Mouse (Mus musculus) embryonic facial prominence, embryonic 13.5 days (tissue): ENCODE results near the gene Tmed9. TPM values are rescaled to one million over a fixed set of nuclear protein-coding genes. Genes with fewer than 3 reads are reported as not detected.
"Not testable (repeated sequence)": the region's sequence is repeated elsewhere in the genome, so short reads cannot be mapped to it uniquely, and the experiment has no call there.

Experiments used
- ATAC-seq: fragments of 200-750 bp; cut with Nextera tagmentation; 2 replicates; pipeline ENCODE4 v1.8.0; 2017; ENCODE audit warnings: low read depth; ENCODE audit not compliant: insufficient number of reproducible peaks, insufficient read depth, low FRiP score, low TSS enrichment
- H3K27ac ChIP-seq: fragments of 300-500 bp; sonication (generic); 2 replicates; pipeline ENCODE4 v1.5.1; 2015; ENCODE audit warnings: moderate library complexity, mild to moderate bottlenecking, inconsistent platforms
- H3K27me3 ChIP-seq: fragments of 300-500 bp; sonication (generic); 2 replicates; pipeline ENCODE4 v1.6.1; 2015; ENCODE audit warnings: mild to moderate bottlenecking, inconsistent platforms
- H3K36me3 ChIP-seq: fragments of 300-500 bp; sonication (generic); 2 replicates; pipeline ENCODE4 v1.6.1; 2015; ENCODE audit warnings: mild to moderate bottlenecking, inconsistent platforms
- H3K4me1 ChIP-seq: fragments of 300-500 bp; sonication (generic); 2 replicates; pipeline ENCODE4 v1.6.1; 2015; ENCODE audit warnings: inconsistent platforms
- H3K4me2 ChIP-seq: fragments of 300-500 bp; sonication (generic); 2 replicates; pipeline ENCODE4 v1.6.1; 2015; ENCODE audit warnings: moderate library complexity, mild to moderate bottlenecking, inconsistent platforms
- H3K4me3 ChIP-seq: fragments of 300-500 bp; sonication (generic); 2 replicates; pipeline ENCODE4 v1.5.1; 2015; ENCODE audit warnings: mild to moderate bottlenecking, inconsistent platforms
- H3K9ac ChIP-seq: fragments of 300-500 bp; sonication (generic); 2 replicates; pipeline ENCODE4 v1.6.1; 2015; ENCODE audit warnings: mild to moderate bottlenecking, inconsistent platforms
- H3K9me3 ChIP-seq: fragments of 300-500 bp; sonication (generic); 2 replicates; pipeline ENCODE4 v1.6.1; 2016; ENCODE audit warnings: inconsistent platforms
- WGBS: fragments of 180-500 bp; shearing (Covaris S2); methylation state at CpG from one replicate; pipeline ENCODE4 v1.1.7; 2015; ENCODE audit warnings: mixed read lengths; 5-methylcytosine and 5-hydroxymethylcytosine counted together
- polyA plus RNA-seq: library from polyadenylated mRNA; unstranded; fragments of >200 nt; fragmentation: Nextera tagmentation; extraction: Ambion mirVana; gene quantifications from 2 replicates; pipeline ENCODE4 v1.2.1, GENCODE M21; 2015

Gene Tmed9
- polyA plus RNA-seq, 1 experiment from 2014 or later, result 158 TPM

DNA sequence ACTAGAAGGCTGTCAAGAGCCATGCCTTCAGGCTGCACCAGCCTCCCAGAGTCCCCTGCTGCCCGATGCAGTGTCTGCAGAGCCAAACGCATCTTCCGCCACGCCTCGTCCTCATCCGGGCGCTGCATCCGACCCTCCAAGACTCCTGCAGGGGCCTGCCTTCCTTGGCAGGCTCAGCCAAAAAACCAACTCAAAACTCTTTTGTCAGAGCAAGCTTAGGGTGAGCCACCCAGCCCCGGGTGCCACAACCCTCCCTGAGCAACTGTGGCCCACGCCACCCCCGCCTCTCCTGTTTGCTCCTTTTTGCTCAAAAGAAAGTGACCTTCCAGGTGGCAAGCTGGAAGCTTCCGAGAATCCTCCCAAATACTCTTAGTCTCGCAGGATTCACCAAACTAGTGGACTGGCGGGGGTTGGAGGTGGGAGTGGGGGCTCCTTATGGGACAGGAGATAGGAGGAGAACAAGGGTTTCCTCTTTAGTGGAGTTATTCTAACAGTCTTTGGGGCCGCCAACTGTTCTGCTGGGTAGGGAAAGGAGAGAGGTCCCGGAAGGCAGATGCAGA lies 3.7 kb upstream of the Tmed9 start:
- no peak for ATAC-seq
- WGBS, result 3% methylated on average over 16 of the region's 16 CpGs
- no peaks in the 10 kb centered on the region for H3K9me3 ChIP-seq
- no peaks in the 10 kb centered on the region for H3K27me3 ChIP-seq
- H3K4me2 ChIP-seq, result peak overlapping the region; percentile 98
- H3K27ac ChIP-seq, result peak overlapping the region; percentile 91
- peaks cover 17% of the 10 kb centered on the region for H3K4me1 ChIP-seq
- H3K9ac ChIP-seq, result peak overlapping the region; percentile 98
- H3K36me3 ChIP-seq, result peaks cover 22% of the 10 kb centered on the region
- peak overlapping the region; percentile 98 for H3K4me3 ChIP-seq

DNA sequence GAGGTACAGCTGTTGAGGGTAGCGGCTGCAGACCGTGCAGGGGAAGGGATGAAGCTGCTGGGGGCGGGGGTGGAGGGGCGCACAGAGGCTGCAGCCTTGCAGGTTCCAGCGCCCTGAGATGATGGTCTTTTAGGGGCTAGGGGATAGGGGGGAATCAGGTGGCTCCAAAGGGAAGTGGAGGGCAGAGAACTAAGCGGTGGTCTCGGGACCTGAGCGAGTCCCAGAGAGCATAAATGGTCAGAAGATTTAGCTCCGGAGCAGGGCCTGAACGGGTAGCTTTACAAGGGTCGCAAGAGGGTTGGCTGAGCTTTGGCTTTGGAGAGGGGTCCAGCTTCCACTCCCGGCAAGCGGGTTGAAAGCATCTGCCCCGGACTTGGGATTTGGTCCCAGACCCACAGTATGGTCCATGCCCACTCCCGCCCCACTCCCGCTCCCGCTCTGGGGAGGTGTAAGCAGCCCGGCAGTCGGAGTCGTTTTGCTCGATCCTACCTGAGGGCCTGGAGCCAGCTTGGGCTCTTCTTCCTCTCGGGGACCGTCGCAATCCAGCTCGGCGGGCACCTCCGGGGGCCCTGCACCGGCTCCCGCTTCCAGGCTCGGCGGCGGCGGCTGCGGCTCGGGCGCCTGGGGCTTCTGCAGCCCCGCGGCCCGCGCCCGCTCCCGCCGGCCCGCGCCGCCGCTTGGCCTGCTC lies 3.1 kb upstream of the Tmed9 start:
- Histone ChIP-seq H3K27ac (peak overlapping the region; percentile 91), H3K27me3 (no peaks in the 10 kb centered on the region), H3K4me1 (peaks cover 17% of the 10 kb centered on the region), H3K4me3 (peak overlapping the region; percentile 98), H3K9me3 (no peaks in the 10 kb centered on the region), H3K9ac (peak overlapping the region; percentile 98), H3K4me2 (peak overlapping the region; percentile 98), H3K36me3 (peaks cover 20% of the 10 kb centered on the region)
- ATAC-seq, result peak; percentile 65
- under 1% methylated on average over 45 of the region's 47 CpGs for WGBS

DNA sequence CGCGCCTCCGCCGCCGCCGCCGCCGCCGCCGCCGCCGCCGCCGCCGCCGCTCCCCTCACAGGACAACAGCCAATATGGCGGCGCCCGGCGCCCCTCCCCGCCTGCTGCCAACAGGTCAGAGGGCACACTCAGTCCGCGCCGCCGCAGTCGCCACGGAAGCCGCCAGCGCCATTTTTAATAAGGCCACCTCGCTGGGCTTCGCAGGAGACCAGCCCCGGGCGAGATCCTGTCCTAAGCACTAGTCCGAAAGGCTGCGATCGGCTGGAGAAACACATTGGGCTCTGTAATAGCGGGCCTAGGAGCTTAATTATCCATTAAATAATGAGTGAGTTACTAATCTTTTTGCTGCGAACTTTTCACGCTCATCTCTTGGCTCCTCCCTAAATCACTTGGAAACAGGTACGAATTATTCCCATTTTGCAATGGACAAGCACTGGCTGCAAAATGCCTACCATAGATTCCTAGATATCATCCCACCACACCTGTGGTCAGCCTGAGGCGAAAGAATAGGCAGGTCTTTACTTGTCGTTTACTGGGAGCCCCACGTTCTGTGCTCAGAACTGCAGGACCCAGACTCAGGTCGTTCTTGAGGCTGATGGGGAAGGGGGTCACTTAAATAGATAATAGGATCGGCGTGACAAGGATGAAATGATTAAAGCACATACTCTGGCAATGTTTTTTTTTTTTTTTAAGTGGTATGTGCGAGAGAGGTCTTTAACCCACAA lies 2.3 kb upstream of the Tmed9 start, which contains the start of gene Fam193b:
TSS of gene Fam193b (minus strand) at position 94 of the 725 bp plus-strand sequence.
- Histone ChIP-seq H3K4me1 (peaks cover 17% of the 10 kb centered on the region), H3K4me2 (peak within 1 kb of the TSS; percentile 98), H3K9me3 (no peaks in the 10 kb centered on the region), H3K4me3 (peak within 1 kb of the TSS; percentile 98), H3K27me3 (no peaks in the 10 kb centered on the region), H3K9ac (peak within 1 kb of the TSS; percentile 98), H3K27ac (peak within 1 kb of the TSS; percentile 91), H3K36me3 (peaks cover 16% of the 10 kb centered on the region)
- peak; percentile 75 for ATAC-seq
- WGBS, result 1% methylated on average over 46 of the region's 47 CpGs

DNA sequence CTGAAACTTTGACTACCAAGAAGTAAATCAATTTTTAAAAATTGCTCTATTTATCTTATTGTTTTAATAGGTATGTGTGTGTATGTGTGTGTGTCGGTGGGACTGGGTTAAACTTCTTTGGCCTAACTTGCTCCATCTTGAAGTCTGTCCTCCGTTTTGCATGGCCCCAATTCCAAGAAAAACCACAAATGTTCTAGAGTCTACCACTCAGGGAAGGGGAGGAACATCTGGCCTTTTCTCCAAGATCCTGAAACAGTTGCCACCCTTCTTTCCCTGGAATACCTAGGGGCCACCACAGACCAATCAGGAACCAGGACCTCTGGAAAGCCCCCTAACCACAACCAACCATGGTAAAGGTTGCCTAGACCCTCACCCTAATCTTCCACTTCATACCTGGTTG lies 1.6 kb upstream of the Tmed9 start:
- 0 out of 2 replicates have a peak overlapping the region, but pooled peaks have one; percentile 27 for H3K9ac ChIP-seq
- WGBS, result 63% methylated on average over 2 of the region's 2 CpGs
- H3K4me3 ChIP-seq, result 0 out of 2 replicates have a peak overlapping the region, but pooled peaks have one; percentile 1
- H3K4me1 ChIP-seq, result peaks cover 17% of the 10 kb centered on the region
- no peaks in the 10 kb centered on the region for H3K27me3 ChIP-seq
- H3K4me2 ChIP-seq, result peak overlapping the region; percentile 98
- no peak for ATAC-seq
- H3K27ac ChIP-seq, result no peak overlapping the region
- peaks cover 12% of the 10 kb centered on the region for H3K36me3 ChIP-seq
- no peaks in the 10 kb centered on the region for H3K9me3 ChIP-seq

DNA sequence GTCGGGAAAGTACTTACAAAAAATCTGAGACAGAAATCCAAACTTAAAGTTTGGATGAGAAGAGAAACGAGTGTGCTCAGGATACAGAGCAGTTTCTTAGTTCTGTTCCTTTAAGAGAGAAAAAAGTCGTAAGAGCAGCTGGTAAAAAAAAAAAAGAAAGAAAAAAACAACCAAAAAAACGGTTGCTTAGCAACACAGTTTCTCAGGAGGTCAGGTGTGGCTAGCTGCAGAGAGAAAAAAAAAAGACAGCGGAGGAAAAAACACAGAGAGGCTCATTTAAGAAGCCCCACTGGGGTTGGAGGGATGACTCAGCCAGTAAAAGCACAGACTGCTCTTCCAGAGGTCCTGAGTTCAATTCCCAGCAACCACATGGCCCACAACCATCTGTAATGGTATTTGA lies 789 bp downstream of the Tmed9 start:
- Histone ChIP-seq H3K36me3 (no peaks in the 10 kb centered on the region), H3K27me3 (no peaks in the 10 kb centered on the region), H3K9ac (no peak overlapping the region), H3K4me3 (no peak overlapping the region), H3K27ac (no peak overlapping the region), H3K4me1 (peaks cover 12% of the 10 kb centered on the region), H3K4me2 (no peak overlapping the region), H3K9me3 (no peaks in the 10 kb centered on the region)
- ATAC-seq, result no peak
- WGBS, result 69% methylated on average over 5 of the region's 5 CpGs

DNA sequence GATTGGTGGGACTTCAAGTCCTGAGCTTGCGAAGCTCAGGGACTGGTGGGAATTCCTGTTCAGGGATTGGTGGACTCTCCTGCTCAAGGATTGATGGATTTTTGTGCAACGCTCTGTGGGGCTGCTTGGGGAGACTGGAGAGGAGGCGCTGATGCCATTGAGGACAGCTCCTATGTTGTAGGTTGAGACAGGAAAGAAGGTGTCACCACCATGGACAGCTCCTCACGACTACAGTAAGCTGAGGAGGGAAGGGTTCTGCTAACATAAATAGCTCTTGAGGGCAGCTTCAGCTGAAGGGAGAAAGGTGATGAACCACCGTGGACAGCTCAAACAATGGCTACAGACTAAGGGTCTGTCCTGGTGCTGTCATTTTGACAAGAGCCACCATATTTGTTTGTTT lies 2.4 kb downstream of the Tmed9 start:
- Histone ChIP-seq H3K4me3 (no peak overlapping the region), H3K36me3 (no peaks in the 10 kb centered on the region), H3K4me2 (no peak overlapping the region), H3K9me3 (no peaks in the 10 kb centered on the region), H3K27ac (no peak overlapping the region), H3K9ac (no peak overlapping the region), H3K27me3 (no peaks in the 10 kb centered on the region), H3K4me1 (peaks cover 5% of the 10 kb centered on the region)
- 57% methylated on average over 5 of the region's 5 CpGs for WGBS
- no peak for ATAC-seq

DNA sequence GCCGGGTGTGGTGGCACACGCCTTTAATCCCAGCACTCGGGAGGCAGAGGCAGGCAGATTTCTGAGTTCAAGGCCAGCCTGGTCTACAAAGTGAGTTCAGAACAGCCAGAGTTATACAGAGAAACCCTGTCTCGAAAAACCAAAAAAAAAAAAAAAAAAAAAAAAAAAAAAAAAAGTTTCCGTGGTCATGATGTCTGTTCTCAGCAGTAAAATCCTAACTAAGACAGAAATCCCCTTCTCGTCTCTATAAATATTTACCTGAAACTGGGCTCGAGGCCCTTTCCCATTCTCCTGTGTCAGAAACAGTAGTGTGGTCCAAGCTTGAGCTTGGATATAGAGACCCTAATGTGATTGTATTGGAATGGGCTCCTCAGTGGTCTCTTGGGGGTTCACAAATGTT lies 3.3 kb downstream of the Tmed9 start:
- not testable (repeated sequence) for H3K27me3 ChIP-seq, H3K4me1 ChIP-seq, H3K27ac ChIP-seq, H3K9ac ChIP-seq, H3K9me3 ChIP-seq, H3K4me3 ChIP-seq, ATAC-seq, H3K4me2 ChIP-seq, H3K36me3 ChIP-seq
- 90% methylated on average over 7 of the region's 7 CpGs for WGBS

DNA sequence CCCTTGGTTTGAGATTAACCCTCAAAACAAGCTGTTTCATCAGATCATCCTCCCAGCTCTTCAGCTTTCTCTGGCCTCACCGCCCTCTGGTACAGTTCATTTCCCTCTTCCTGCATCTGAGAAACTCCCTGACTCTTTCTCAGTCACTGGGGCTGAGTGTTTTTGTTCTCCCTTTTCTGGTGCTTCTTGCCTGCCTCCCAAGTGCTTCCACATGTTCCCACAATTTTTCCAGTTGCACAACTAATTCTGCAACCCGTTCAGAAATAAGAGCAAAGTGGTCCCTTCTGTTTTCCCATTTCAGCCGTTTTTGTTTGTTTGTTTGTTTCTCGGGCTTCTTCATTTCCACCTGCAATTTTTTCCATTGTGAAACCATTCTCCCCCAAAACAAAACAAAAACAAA lies 4.6 kb downstream of the Tmed9 start:
- no peak overlapping the region for H3K27ac ChIP-seq
- no peak overlapping the region for H3K9ac ChIP-seq
- 63% methylated on average over 4 of the region's 4 CpGs for WGBS
- H3K36me3 ChIP-seq, result no peaks in the 10 kb centered on the region
- no peaks in the 10 kb centered on the region for H3K4me1 ChIP-seq
- no peaks in the 10 kb centered on the region for H3K27me3 ChIP-seq
- H3K9me3 ChIP-seq, result no peaks in the 10 kb centered on the region
- no peak for ATAC-seq
- no peak overlapping the region for H3K4me2 ChIP-seq
- H3K4me3 ChIP-seq, result no peak overlapping the region

DNA sequence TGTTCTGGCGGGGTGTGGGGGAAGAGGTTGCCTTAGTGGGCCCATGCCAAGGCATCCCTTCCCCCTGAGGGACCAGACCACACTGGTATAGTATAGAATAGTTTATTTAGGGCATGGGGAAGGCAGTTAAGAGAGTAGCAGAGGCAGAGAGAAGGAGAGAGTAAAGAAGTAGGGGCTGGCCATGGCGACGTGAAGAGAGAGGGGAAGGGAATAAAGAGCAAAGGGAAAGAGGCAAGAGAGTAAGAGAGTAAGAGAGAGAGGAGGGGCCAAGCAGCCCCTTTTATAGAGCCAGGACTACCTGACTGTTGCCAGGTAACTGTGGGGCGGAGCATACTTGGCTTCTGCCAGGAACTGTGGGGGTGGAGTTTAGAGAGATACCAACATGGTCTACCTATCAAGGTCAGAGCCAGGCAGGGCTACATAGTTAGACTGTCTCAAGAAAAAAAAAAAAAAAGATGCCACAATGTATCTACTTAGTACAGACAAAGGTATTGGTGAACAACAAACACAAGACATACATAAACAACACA lies 18.5 kb downstream of the Tmed9 start:
- Histone ChIP-seq H3K9me3 (no peaks in the 10 kb centered on the region), H3K9ac (no peak overlapping the region), H3K4me3 (peak overlapping the region; percentile 86; the same call in 1 of the 2 replicates), H3K4me2 (peak overlapping the region; percentile 74; the same call in 1 of the 2 replicates), H3K36me3 (peaks cover 28% of the 10 kb centered on the region), H3K4me1 (peaks cover 10% of the 10 kb centered on the region; the same call in 1 of the 2 replicates), H3K27ac (no peak overlapping the region), H3K27me3 (peaks cover 5% of the 10 kb centered on the region)
- no peak for ATAC-seq
- 77% methylated on average over 4 of the region's 4 CpGs for WGBS

DNA sequence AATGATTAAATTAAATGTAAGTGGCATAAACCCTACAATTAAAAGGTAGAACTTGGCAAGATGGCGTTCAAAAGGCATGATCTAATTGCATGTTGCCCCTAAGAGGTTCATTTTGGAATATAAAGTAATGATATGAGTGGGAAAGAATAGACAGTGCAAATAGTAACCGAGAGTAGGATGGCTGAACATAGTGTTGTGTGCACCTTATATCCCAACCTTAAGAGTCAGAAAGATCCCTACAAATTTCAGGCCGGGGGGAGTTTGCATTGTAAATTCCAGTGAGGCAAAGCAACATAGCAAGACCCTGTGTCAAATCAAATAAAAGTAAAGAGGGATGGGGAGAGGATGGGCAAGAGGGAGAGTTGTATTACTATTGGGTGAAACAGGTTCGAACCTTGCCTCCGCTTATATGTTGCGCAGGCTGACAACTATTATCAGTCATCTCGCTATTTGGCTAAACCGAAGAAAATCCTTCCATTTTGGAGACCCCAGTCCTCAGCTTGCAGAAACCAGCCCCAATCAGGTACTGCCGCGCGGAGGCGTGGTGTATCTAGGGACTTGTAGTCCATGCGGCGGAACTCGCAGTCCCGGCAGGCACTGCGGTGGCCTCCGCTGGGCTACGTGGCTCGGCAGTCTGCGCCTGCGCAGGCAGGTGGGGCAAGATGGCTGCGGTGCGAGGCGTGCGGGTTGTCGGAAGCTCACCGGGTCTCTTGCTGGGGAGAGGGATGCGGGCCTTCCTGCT lies 19.2 kb downstream of the Tmed9 start:
- Histone ChIP-seq H3K4me3 (peak overlapping the region; percentile 86), H3K4me1 (peaks cover 10% of the 10 kb centered on the region; the same call in 1 of the 2 replicates), H3K9ac (peak overlapping the region; percentile 91), H3K9me3 (no peaks in the 10 kb centered on the region), H3K36me3 (peaks cover 35% of the 10 kb centered on the region), H3K4me2 (peak overlapping the region; percentile 74), H3K27me3 (peaks cover 5% of the 10 kb centered on the region), H3K27ac (peak overlapping the region; percentile 69)
- peak; percentile 98 for ATAC-seq
- 4% methylated on average over 29 of the region's 29 CpGs for WGBS

DNA sequence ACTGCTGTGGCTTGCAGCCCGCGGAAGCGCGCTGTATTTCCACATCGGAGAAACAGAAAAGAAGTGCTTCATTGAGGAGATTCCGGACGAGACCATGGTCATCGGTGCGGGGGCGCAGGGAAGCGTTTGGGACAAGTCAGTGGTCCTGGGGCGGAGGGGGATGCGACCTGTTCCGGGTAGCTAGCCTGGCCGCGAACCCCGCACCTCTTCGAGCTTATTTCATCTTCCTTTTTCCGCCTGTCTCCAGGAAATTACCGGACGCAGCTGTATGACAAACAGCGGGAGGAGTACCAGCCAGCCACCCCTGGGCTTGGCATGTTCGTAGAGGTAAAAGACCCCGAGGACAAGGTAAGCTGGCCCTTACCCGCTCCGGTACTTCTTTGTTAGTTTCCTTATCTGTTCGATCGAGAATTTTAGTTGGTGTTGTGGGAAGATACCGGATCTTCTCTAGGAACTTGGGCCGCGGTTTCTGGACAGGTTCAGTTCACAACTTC lies 19.8 kb downstream of the Tmed9 start:
- peaks cover 41% of the 10 kb centered on the region for H3K36me3 ChIP-seq
- ATAC-seq, result peak; percentile 60

More for the DNA sequence above, 19.8 kb downstream of the Tmed9 start:
- Histone ChIP-seq H3K4me1 (peaks cover 10% of the 10 kb centered on the region; the same call in 1 of the 2 replicates), H3K4me2 (peak overlapping the region; percentile 74), H3K27ac (peak overlapping the region; percentile 39), H3K4me3 (peak overlapping the region; percentile 86), H3K9me3 (no peaks in the 10 kb centered on the region), H3K9ac (peak overlapping the region; percentile 91), H3K27me3 (peaks cover 5% of the 10 kb centered on the region)
- 0% methylated on average over 31 of the region's 31 CpGs for WGBS
